Mouse (Mus musculus): Measurements from ENCODE around the gene Fut9.

The Fut9 gene

DNA sequence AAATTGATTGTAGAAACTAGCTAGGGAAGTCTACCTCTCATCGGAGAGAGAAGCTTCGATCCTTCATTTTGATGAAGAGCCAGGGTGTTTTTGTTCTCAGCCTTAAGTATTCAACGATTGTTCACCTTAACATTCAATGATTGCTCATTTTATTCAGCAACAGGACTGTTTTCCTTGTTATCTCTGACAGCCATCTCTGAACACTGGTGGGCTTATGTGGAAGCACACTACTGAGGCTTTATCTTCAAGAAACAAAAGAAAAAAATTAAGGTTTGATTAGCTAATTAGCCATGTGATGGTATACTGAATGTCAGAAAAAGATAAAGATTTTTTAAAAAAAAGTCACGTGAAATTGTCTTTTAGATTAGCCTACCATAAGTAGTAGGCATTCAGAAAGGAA lies 158.1 kb downstream of the Fut9 start:
- DNase-seq: no peak

DNA sequence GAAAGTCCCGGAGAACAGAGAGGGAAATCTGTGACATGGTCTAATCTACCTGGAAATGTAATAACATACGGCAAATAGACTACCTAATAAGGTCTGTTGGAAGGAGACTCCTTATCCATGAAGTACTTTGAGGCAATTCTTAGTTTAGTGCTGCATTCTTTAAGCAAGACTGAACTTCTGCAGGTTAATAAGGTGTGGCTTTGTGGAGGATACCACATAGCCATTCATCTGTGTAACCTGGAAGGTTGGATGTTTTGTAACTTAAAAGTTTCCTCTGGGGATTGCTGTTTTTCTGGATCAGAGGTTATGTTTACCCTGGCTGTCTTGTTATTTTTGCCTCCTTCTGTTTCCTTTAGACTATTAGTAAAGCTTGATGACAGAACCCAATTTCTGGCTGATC lies 166.8 kb downstream of the Fut9 start:
- no peak for DNase-seq

DNA sequence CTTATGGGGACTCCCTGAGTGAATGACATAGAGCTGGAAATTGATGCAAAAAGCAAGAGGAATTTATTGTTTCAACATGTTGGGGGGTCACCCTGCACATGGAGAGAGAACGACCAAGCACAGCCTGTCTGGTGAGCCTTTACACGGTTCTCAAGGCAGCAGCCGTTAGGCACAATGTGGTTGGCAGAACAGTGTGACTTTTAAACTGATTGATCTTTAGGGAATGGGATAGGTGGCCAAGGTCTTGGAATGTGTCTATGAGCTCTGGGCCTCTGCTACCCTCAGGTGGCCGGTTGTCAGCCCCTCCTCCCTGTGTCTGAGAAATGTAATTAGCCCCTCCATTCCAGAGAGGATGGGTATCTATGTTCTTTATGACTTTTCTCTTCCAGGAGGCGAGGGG lies 171.9 kb downstream of the Fut9 start:
- no peak for DNase-seq

DNA sequence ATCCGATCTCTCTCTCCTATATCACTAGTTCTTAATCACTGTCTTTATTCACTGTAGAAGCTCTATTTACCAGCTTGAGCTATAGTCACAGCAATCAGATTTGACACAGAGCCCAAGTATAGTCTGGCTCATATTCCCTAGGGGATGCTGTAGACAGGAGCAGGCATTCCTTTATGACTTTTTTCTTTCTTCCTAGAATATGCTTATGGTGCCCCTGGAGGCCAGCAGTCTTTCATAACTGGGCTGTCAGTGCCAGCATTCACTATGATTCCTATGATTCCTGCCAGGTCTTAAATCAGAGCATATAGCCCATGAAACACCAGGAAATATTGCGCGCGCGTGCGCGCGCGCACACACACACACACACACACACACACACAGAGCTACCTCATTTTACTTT lies 172.6 kb downstream of the Fut9 start:
- peak; percentile 71 for DNase-seq

DNA sequence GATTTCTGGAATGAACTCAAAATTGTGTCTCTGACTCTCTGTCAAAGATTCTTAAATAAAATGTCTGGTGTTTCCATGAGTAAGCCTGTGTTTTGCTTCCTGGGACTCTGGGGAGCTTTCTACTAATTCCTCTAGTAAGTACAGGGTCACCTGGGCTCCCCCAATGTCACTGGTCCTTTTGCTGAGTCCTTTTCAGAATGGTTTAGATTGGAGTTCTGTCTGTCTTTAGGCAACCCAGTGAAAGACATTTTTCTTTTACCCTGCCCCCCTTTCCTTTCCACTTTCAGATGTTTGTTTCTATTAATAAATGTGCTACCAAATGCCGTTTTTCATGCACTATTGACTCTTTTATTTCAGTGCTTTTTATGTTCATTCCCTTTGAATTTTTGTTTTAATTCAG lies 173.0 kb downstream of the Fut9 start:
- DNase-seq: peak; percentile 36

DNA sequence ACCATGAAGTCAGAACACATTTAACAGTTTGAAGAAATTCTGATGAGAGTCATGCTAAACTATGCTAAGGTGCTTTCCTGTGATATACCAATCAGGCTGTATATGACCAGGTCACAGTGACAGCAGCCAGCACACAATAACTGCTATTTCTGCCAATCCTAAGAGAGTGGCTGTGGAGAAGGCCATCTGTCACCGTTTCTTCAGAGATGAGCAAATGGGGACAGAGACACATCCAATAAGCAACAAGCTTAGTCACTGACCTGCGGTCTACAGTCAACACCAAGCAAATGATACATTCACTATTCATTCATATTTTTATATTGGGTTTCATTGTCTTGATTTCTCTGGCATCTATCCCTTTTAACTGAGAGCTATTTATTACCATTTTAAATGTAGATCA lies 176.9 kb downstream of the Fut9 start:
- DNase-seq: peak; percentile 92

DNA sequence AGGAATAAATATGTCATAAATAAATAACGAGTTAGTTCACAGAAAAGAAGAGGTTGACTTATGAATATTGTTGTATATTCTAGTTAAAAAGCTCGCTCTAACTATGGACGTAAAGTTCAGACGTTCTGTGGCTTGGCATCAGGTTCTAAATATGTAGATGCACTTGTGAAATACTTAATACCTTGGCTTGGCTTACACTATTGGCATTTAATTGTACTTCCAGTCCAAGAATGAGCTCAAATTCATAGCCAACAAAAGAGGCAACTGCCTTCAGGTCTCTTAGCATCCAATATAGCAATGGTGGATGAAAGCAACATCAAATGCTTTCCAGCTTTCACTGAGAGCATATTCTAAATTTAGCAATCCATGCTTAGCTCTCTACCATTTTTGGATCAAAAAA lies 182.7 kb downstream of the Fut9 start:
- DNase-seq: no peak

DNA sequence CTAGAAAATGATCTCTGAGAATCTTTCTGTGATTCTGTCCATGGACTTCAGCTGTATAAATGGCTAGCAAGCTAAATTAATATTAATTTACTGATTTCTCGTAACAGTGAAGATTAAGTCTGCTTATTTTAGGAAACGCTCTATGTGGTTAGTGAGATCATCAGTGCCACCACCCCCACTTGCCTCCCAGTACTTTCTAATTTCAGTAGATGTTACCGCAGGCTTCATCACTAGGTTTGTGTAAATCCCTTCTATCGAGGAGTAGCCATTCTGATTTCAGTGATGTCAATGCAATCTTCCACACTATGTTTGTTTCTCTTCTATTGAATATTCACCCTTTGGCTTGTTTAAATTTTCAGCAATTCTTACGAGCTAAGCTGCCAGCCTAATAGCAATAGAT lies 186.6 kb downstream of the Fut9 start:
- DNase-seq: no peak

DNA sequence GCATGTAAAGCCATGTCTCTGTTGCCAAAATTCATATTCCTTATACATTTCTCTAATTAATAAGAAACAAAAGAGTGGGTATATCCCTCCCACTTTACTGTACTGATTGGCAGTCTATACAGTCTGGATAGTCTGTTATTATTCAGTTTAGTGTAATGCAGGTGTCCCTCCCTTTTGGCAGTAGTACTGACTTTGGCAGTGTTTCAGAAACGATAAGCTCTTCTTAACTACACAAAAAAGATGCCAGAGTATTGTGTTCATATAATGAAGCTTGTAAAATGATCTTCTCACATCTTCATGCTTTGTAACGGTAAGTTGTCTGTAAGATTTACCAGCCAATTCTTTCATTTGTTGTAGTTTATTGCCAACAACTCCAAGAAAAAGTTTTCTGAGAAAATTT lies 189.6 kb downstream of the Fut9 start:
- no peak for DNase-seq

DNA sequence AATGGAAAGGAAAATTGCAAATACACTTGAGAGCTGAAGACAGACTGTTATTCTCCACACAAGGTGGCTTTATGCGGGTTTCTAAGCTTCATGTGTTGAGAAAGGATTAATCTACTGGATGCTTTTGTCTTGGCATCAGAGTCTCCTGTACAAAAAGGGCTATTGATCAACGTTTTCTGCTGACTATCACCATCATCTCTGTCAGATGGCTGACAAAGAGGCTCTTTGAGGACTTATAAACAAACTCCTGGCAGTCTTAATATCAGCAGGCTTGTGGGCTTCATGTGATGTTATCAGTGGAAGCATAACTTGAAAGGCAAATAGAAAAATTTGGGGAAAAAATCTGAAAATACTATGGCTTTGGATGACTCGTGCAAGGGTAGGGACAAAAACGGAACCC lies 206.8 kb downstream of the Fut9 start:
- DNase-seq: no peak

All from cerebellum, adult 9-10 months (tissue).